ENCODE assay signal across 8 mouse cellular contexts in genomic region chr17:24477985-24478600, GRCm38 (mm10). TPM values are rescaled to one million over a fixed set of nuclear protein-coding genes. Genes with fewer than 3 reads are reported as not detected.
DNase-seq lines count a peak whose midpoint lies in the region; ATAC-seq and TF ChIP-seq lines count a peak whose summit lies in the region.

No protein-coding gene starts in this region.

- intact Hi-C loops in left cerebral cortex, postnatal 14 days (cut with DNase I), result loop anchor here (5.0 kb wide), 1 partner anchor 34 kb away; no protein-coding TSS in a partner anchor

- TF ChIP-seq POLR2A in testis, adult 2 months (IDR thresholded peaks at IDR 0.05; ENCODE audit: control insufficient read depth, low read depth, low read length), result no peak
- no peak for TF ChIP-seq POLR2A in kidney, adult 2 months (IDR thresholded peaks at IDR 0.05; ENCODE audit: low read depth, low read length)

- no peaks in the 10 kb centered on the region for H3K9me3 ChIP-seq in embryonic facial prominence, embryonic 12.5 days
- no peaks in the 10 kb centered on the region for H3K9me3 ChIP-seq in midbrain, embryonic 13.5 days

- peak overlapping the region; percentile 69 for H3K4me2 ChIP-seq in embryonic facial prominence, embryonic 12.5 days (replicated peaks)
- H3K4me2 ChIP-seq in midbrain, embryonic 13.5 days (replicated peaks), result peak overlapping the region; percentile 59

- no peaks in the 10 kb centered on the region for H3K36me3 ChIP-seq in testis, adult 2 months (ENCODE audit: control insufficient read depth, insufficient read depth, low read length)
- peaks cover 41% of the 10 kb centered on the region for H3K36me3 ChIP-seq in embryonic facial prominence, embryonic 12.5 days
- H3K36me3 ChIP-seq in kidney, adult 2 months (ENCODE audit: control insufficient read depth, insufficient read depth, low read length), result no peaks in the 10 kb centered on the region; the same call in 1 of the 2 replicates
- peaks cover 43% of the 10 kb centered on the region for H3K36me3 ChIP-seq in midbrain, embryonic 13.5 days

- ATAC-seq in embryonic facial prominence, embryonic 12.5 days (ENCODE audit: insufficient number of reproducible peaks, insufficient read depth, low FRiP score, low TSS enrichment), result no peak
- ATAC-seq in midbrain, embryonic 13.5 days, result peak; percentile 44

- TF ChIP-seq CTCF in testis, adult 2 months (IDR thresholded peaks at IDR 0.05; ENCODE audit: control insufficient read depth, insufficient read depth, insufficient replicate concordance, low read depth, low read length), result no peak; the same call in 1 of the 2 replicates
- peak; percentile 37 for TF ChIP-seq CTCF in kidney, adult 2 months (conservative IDR thresholded peaks at IDR 0.05; ENCODE audit: insufficient read depth, insufficient read length, low read depth, low read length)

- no peaks in the 10 kb centered on the region for H3K27me3 ChIP-seq in testis, adult 2 months (ENCODE audit: control insufficient read depth, insufficient read depth, low read length)
- H3K27me3 ChIP-seq in embryonic facial prominence, embryonic 12.5 days, result no peaks in the 10 kb centered on the region
- no peaks in the 10 kb centered on the region for H3K27me3 ChIP-seq in kidney, adult 2 months (replicated peaks; ENCODE audit: control insufficient read depth, insufficient read depth, low read length)
- H3K27me3 ChIP-seq in midbrain, embryonic 13.5 days, result no peaks in the 10 kb centered on the region

- DNase-seq in testis, postnatal 10 days (ENCODE audit: low spot score), result no peak
- peak; percentile 48 for DNase-seq in kidney, adult 2 months
- DNase-seq in left cerebral cortex, postnatal 14 days (ENCODE audit: low spot score in 2 of 2), result no peak
- no peak for DNase-seq in spleen, postnatal 36 days (ENCODE audit: low spot score in 2 of 2)
- DNase-seq in left cerebral cortex, adult 18-20 months (ENCODE audit: low spot score in 2 of 2), result no peak

- WGBS in embryonic facial prominence, embryonic 12.5 days, result 50% methylated on average over 11 of the region's 11 CpGs
- 35% methylated on average over 11 of the region's 11 CpGs for WGBS in kidney, adult 2 months
- WGBS in midbrain, embryonic 13.5 days, result 56% methylated on average over 11 of the region's 11 CpGs

- no peak overlapping the region for H3K27ac ChIP-seq in testis, adult 2 months (ENCODE audit: control insufficient read depth, insufficient read depth, low read depth, low read length)
- H3K27ac ChIP-seq in embryonic facial prominence, embryonic 12.5 days, result peak overlapping the region; percentile 97; the same call in 1 of the 2 replicates
- no peak overlapping the region for H3K27ac ChIP-seq in kidney, adult 2 months (ENCODE audit: insufficient read depth, low read depth, low read length)
- no peak overlapping the region for H3K27ac ChIP-seq in midbrain, embryonic 13.5 days

- H3K4me3 ChIP-seq in testis, adult 2 months (ENCODE audit: control insufficient read depth, low read depth, low read length), result peak overlapping the region; percentile 100
- H3K4me3 ChIP-seq in embryonic facial prominence, embryonic 12.5 days, result peak overlapping the region; percentile 74
- H3K4me3 ChIP-seq in kidney, adult 2 months (ENCODE audit: insufficient read depth, low read depth, low read length), result peak overlapping the region; percentile 3
- peak overlapping the region; percentile 74 for H3K4me3 ChIP-seq in midbrain, embryonic 13.5 days (replicated peaks)

- H3K9ac ChIP-seq in embryonic facial prominence, embryonic 12.5 days, result peak overlapping the region; percentile 73
- peak overlapping the region; percentile 83 for H3K9ac ChIP-seq in midbrain, embryonic 13.5 days (replicated peaks)

- H3K4me1 ChIP-seq in testis, adult 2 months (ENCODE audit: control insufficient read depth, insufficient read depth, low read length), result peaks cover 20% of the 10 kb centered on the region
- peaks cover 21% of the 10 kb centered on the region for H3K4me1 ChIP-seq in embryonic facial prominence, embryonic 12.5 days
- peaks cover 6% of the 10 kb centered on the region; the same call in 1 of the 2 replicates for H3K4me1 ChIP-seq in kidney, adult 2 months (ENCODE audit: control insufficient read depth, insufficient read depth, low read length)
- peaks cover 26% of the 10 kb centered on the region for H3K4me1 ChIP-seq in midbrain, embryonic 13.5 days (replicated peaks)

RNA-seq across cellular contexts. Expression of gene Mlst8, which starts 0.8 kb away (rescaled TPM):
- polyA plus RNA-seq in testis, adult 2 months (2012; rRNA removed), result 13.9 and 16.5 TPM in 2 replicates
- polyA plus RNA-seq in embryonic facial prominence, embryonic 12.5 days (2016; fragmentation: Nextera tagmentation; extraction: Ambion mirVana), result 32.8 and 35.0 TPM in 2 replicates
- polyA plus RNA-seq in kidney, adult 2 months (2012; rRNA removed), result 26.1 and 32.1 TPM in 2 replicates
- 38.6 and 41.4 TPM in 2 replicates for polyA plus RNA-seq in midbrain, embryonic 13.5 days (2015; fragmentation: Nextera tagmentation; extraction: Ambion mirVana)
- 10 to 100 TPM; 32.3 to 36.9 TPM for total RNA-seq in left cerebral cortex, postnatal 14 days (2021)
- total RNA-seq in left cerebral cortex, adult 18-20 months (2021), result 10 to 100 TPM; 34.9 to 35.3 TPM

RNA-seq across cellular contexts. Expression of gene Bricd5, which starts 4.4 kb away (rescaled TPM):
- 7.5 and 7.9 TPM in 2 replicates for polyA plus RNA-seq in testis, adult 2 months (2012; rRNA removed)
- polyA plus RNA-seq in embryonic facial prominence, embryonic 12.5 days (2016; fragmentation: Nextera tagmentation; extraction: Ambion mirVana), result 1.7 TPM in 1 of 2 replicates, not detected in the other
- 0.56 and 0.96 TPM in 2 replicates for polyA plus RNA-seq in kidney, adult 2 months (2012; rRNA removed)
- polyA plus RNA-seq in midbrain, embryonic 13.5 days (2015; fragmentation: Nextera tagmentation; extraction: Ambion mirVana), result not detected in 2 replicates
- total RNA-seq in left cerebral cortex, postnatal 14 days (2021), result 1 to 10 TPM; 1.7 to 1.8 TPM
- 1 to 10 TPM; 2.0 to 2.1 TPM for total RNA-seq in left cerebral cortex, adult 18-20 months (2021)

RNA-seq across cellular contexts. Expression of gene Pgp, which starts 7.9 kb away (rescaled TPM):
- 597 and 738 TPM in 2 replicates for polyA plus RNA-seq in testis, adult 2 months (2012; rRNA removed)
- 52.3 and 54.9 TPM in 2 replicates for polyA plus RNA-seq in embryonic facial prominence, embryonic 12.5 days (2016; fragmentation: Nextera tagmentation; extraction: Ambion mirVana)
- polyA plus RNA-seq in kidney, adult 2 months (2012; rRNA removed), result 38.7 and 46.5 TPM in 2 replicates
- 48.3 and 54.9 TPM in 2 replicates for polyA plus RNA-seq in midbrain, embryonic 13.5 days (2015; fragmentation: Nextera tagmentation; extraction: Ambion mirVana)
- 10 to 100 TPM; 70.6 to 74.9 TPM for total RNA-seq in left cerebral cortex, postnatal 14 days (2021)
- total RNA-seq in left cerebral cortex, adult 18-20 months (2021), result 10 to 100 TPM; 69.6 to 70.1 TPM

RNA-seq across cellular contexts. Expression of gene E4f1, which starts 8.0 kb away (rescaled TPM):
- 61.5 and 69.3 TPM in 2 replicates for polyA plus RNA-seq in testis, adult 2 months (2012; rRNA removed)
- polyA plus RNA-seq in embryonic facial prominence, embryonic 12.5 days (2016; fragmentation: Nextera tagmentation; extraction: Ambion mirVana), result 38.4 and 43.2 TPM in 2 replicates
- polyA plus RNA-seq in kidney, adult 2 months (2012; rRNA removed), result 63.7 and 72.8 TPM in 2 replicates
- polyA plus RNA-seq in midbrain, embryonic 13.5 days (2015; fragmentation: Nextera tagmentation; extraction: Ambion mirVana), result 44.0 and 45.1 TPM in 2 replicates
- total RNA-seq in left cerebral cortex, postnatal 14 days (2021), result 10 to 100 TPM; 31.2 to 33.1 TPM
- total RNA-seq in left cerebral cortex, adult 18-20 months (2021), result 10 to 100 TPM; 32.5 to 34.3 TPM

RNA-seq across cellular contexts. Expression of gene Caskin1, which starts 10.3 kb away (rescaled TPM):
- 20.6 and 23.9 TPM in 2 replicates for polyA plus RNA-seq in testis, adult 2 months (2012; rRNA removed)
- polyA plus RNA-seq in embryonic facial prominence, embryonic 12.5 days (2016; fragmentation: Nextera tagmentation; extraction: Ambion mirVana), result 7.3 and 7.5 TPM in 2 replicates
- polyA plus RNA-seq in kidney, adult 2 months (2012; rRNA removed), result 0.52 and 0.80 TPM in 2 replicates
- polyA plus RNA-seq in midbrain, embryonic 13.5 days (2015; fragmentation: Nextera tagmentation; extraction: Ambion mirVana), result 24.7 and 29.1 TPM in 2 replicates
- total RNA-seq in left cerebral cortex, postnatal 14 days (2021), result 100 to 1,000 TPM; 134 to 145 TPM
- 100 to 1,000 TPM; 123 to 129 TPM for total RNA-seq in left cerebral cortex, adult 18-20 months (2021)

Comparison
In these comparisons a context has a peak if more than half of its experiments do, and no peak if none do; other contexts are left out.
1. H3K4me3 ChIP-seq: peak in every context shown above with its lines; median percentile 100 in testis, adult 2 months; 74 in embryonic facial prominence, embryonic 12.5 days; 74 in midbrain, embryonic 13.5 days; 3 in kidney, adult 2 months.
2. RNA of gene Pgp, which starts 7.9 kb away (polyA plus RNA-seq): 597 to 738 TPM in testis, adult 2 months; 48.3 to 54.9 TPM in midbrain, embryonic 13.5 days, 52.3 to 54.9 TPM in embryonic facial prominence, embryonic 12.5 days and 38.7 to 46.5 TPM in kidney, adult 2 months; every median in the first group is over 10 times any median in the second.